Mouse (Mus musculus) myocyte (in vitro differentiated cells): ENCODE measurements at regions not wholly inside any gene's neighbourhood (a gene's known extent, or its start where the extent isn't known, plus 50 kb on each side); places are given as distances from the start of the nearest gene placed in this dataset.

ENCODE experiments used
- MAX ChIP-seq: IDR thresholded peaks from one replicate; pipeline ENCODE4 v1.6.1; 2011; ENCODE audit warnings: low read depth, mild to moderate bottlenecking, control low read depth
- MYOD1 ChIP-seq, 3 experiments: IDR thresholded peaks; one replicate each; pipeline ENCODE4 v1.6.1; 2011; ENCODE audit warnings: control low read depth in 2 of 3, low read depth in 2 of 3, mild to moderate bottlenecking in 2 of 3, moderate library complexity in 1 of 3; ENCODE audit not compliant: insufficient read length in 2 of 3, control insufficient read depth in 1 of 3
- POLR2A ChIP-seq: IDR thresholded peaks from one replicate; pipeline ENCODE4 v1.6.1; 2011; ENCODE audit warnings: low read depth, mild to moderate bottlenecking, control low read depth, moderate library complexity; ENCODE audit not compliant: insufficient read length
- REST ChIP-seq: IDR thresholded peaks from one replicate; pipeline ENCODE4 v1.6.1; 2011; ENCODE audit warnings: mild to moderate bottlenecking, control low read depth, moderate library complexity; ENCODE audit not compliant: insufficient read depth, insufficient read length
- TCF12 ChIP-seq: IDR thresholded peaks from one replicate; pipeline ENCODE4 v1.6.1; 2011; ENCODE audit warnings: mild to moderate bottlenecking, control low read depth; ENCODE audit not compliant: poor library complexity, insufficient read depth, severe bottlenecking
- TCF3 ChIP-seq: IDR thresholded peaks from one replicate; pipeline ENCODE4 v1.6.1; 2011; ENCODE audit warnings: low read depth, control low read depth; ENCODE audit not compliant: insufficient read length
- USF1 ChIP-seq: IDR thresholded peaks from one replicate; pipeline ENCODE4 v1.6.1; 2011; ENCODE audit warnings: low read depth, mild to moderate bottlenecking, control low read depth, moderate library complexity

GRCm38 (mm10) chr1:137488226-137488625 lies 528.0 kb upstream of the Nr5a2 start:
- no peak for TF ChIP-seq MAX
- no peak for TF ChIP-seq MYOD1 (IDR thresholded peaks at IDR 0.05; ENCODE audit: control insufficient read depth in 1 of 3, insufficient read length in 2 of 3, low read depth in 2 of 3)
- TF ChIP-seq POLR2A: no peak
- TF ChIP-seq USF1: no peak
- no peak for TF ChIP-seq TCF12
- no peak for TF ChIP-seq REST
- no peak for TF ChIP-seq TCF3
